Mouse (Mus musculus) CD4-positive, CD25-positive, alpha-beta regulatory T cell, adult 2 months (primary cell): Measurements from ENCODE around the gene Srp72.

Experiments
- DNase-seq: peaks from one replicate; pipeline ENCODE4 v3.0.0-alpha.2; 2012; ENCODE audit warnings: low read depth, low spot score

The Srp72 gene

DNA sequence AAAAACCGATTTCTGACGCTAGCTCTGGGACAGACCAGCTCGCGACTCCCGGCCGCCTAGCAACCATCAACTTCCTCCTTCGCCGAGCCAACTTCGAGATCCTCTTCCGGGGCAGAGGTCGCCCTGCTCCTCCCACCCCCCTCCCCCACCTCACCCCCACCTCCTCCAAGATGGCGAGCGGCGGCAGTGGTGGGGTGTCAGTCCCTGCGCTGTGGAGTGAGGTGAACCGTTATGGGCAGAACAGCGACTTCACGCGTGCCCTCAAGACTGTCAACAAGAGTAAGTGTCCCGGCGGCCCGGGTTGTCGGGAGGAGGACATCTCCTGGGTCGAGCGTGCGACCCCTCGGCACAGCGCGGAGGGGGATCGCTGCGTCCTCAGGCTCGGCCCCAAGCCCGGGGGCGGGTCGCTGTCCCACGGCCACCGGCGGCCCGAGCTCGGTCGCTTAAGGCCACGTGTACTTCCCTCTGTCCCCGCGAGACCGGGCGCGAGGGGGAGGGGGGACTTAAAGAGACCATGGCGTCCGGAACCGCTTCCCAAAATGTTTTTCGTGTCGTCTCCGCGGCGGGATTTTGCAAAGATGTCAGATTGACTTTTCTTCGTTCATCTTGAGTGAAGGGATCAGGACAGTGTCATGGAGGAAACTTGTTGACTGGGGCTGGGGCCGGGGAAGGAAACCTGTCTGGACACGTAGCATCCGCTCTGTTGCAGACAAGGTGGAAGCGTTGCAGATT lies at the start of gene Srp72:
TSS of gene Srp72 (plus strand) at position 130 of the 732 bp plus-strand sequence.
- DNase-seq, result peak; percentile 94

DNA sequence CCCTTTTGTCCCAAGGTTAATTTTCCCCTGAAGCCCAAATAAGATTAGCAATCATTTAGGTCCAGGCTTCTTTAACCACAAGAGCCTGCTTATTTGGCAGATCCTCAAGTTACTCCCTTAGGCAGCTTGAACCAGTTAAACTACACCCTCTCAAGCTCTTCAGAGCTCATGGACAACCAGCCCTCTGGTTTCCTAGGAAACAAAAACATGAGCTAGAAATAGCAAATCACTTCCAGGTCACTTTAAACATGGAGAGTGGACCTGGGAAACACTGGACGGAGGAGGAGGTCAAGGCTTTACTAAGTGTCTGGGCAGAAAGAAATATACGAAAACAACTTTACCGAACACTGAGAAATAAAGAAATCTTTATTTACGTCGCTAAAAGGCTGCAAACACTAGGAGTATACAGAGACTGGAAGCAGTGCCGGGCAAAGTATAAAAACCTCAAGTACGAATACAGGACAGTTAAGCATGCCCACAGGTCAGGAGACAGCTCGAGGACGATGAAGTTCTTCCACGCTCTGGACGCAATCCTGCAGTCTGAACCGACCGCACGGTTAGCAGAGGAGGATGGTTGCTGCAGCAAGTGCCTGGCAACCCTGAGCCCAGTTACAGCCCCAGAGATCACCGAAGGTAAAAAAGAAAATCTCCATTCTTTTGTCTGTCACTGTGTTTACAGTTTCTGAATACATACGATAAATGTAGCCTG lies 46.2 kb upstream of the Srp72 start:
- DNase-seq, result no peak

- no peak for DNase-seq
Observed at GRCm38 (mm10) chr5:76929180-76929877, 45.2 kb upstream of the Srp72 start.

DNA sequence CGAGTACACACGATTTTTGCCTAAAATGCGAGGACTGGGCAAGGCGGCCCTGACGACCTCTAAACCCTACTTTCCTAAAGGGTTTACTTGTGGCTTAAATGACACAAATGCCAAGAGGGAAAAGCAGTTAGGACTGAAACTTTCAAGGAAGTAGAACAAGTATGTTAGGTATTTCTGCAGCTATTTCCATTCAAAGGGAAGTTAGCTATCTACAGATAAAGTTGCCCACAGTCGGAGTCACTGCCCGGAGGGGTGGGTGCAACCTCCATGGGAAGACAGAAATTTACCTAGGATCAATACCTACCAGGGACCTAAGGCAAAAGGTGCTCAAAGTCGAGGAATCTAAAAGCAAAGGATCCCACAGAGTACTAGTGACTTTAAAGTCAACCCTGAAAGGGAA lies 34.8 kb upstream of the Srp72 start:
- no peak for DNase-seq

- no peak for DNase-seq
Observed at GRCm38 (mm10) chr5:76941975-76942374, 32.5 kb upstream of the Srp72 start.

- DNase-seq, result no peak
Observed at GRCm38 (mm10) chr5:76942505-76942904, 32.0 kb upstream of the Srp72 start.

GRCm38 (mm10) chr5:76944965-76945677 lies 29.4 kb upstream of the Srp72 start:
- no peak for DNase-seq

GRCm38 (mm10) chr5:76945678-76946033 lies 28.8 kb upstream of the Srp72 start:
- no peak for DNase-seq

GRCm38 (mm10) chr5:76947142-76947541 lies 27.3 kb upstream of the Srp72 start:
- no peak for DNase-seq

GRCm38 (mm10) chr5:76947758-76948157 lies 26.7 kb upstream of the Srp72 start:
- no peak for DNase-seq

GRCm38 (mm10) chr5:76950343-76951105 lies 24.0 kb upstream of the Srp72 start:
- no peak for DNase-seq

GRCm38 (mm10) chr5:76951106-76952027 lies 23.1 kb upstream of the Srp72 start, which contains the start of the genes Paics and Ppat:
Gene Paics (plus strand): TSS chr5:76951307.
Gene Ppat (minus strand): TSS chr5:76951578.
- DNase-seq, result peak; percentile 99

DNA sequence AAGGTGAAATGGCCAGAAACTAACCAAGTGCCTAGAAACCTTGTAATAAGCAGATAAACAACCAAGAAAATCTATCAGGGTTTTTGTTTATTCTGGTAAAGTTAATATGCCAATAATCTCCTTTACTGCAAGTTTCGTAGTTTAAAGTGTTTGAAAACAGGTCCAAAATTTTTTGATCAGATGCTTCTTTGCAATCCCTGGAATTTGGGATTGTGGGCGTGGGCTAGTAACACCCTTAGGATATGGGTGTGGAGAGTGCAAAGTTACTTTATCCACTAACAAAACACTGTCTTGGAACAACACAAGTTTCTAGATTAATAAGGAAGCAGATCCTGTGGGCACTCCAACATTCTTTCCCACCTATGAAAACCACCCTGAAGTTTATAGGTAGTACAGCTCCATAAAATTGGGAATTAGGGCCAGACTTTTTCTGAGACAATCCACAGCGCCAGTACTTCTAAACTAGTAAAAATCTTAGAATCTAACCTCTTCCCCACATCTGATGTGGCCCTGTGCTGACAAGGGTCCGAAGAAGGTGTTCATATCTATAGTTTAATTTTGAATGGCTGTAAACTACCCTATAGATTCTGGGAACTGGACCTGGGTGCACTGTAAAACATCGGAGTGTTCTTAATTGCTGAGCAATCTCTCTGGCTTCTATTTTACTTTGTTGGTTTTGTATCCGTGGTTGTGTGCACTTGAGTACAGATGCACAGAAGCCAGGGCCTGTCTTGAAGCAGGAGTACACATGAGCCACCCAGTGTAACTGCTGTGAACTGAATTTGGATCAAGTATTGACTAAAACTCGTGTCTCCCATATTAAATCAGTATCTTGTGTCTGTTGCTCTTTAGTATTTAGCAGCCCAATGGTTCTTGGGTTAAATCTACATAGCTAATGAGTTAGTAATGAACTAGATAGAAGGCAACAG lies 22.1 kb upstream of the Srp72 start:
- DNase-seq, result no peak

- DNase-seq, result no peak
Observed at GRCm38 (mm10) chr5:76953794-76954193, 20.7 kb upstream of the Srp72 start.

- DNase-seq, result no peak
Observed at GRCm38 (mm10) chr5:76954271-76954900, 20.1 kb upstream of the Srp72 start.

DNA sequence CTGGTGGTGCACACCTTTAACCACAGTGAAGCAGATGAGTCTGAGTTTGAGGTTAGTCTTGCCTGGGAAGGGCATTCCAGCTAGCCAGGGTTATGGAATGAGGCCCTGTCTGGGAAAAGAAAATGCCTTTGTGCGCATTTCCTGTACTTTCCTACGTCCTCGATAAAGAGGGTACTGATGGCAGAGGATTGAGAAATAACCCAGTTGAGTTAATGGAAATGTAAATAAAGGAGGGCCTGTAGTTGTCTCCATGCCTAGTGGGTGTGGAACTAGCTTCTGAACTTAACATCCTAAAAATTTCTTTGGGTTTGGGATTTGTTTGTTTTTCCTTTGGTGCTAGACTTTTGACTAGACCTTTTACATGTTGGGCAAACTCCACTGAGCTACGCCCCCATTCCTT lies 19.0 kb upstream of the Srp72 start:
- no peak for DNase-seq

DNA sequence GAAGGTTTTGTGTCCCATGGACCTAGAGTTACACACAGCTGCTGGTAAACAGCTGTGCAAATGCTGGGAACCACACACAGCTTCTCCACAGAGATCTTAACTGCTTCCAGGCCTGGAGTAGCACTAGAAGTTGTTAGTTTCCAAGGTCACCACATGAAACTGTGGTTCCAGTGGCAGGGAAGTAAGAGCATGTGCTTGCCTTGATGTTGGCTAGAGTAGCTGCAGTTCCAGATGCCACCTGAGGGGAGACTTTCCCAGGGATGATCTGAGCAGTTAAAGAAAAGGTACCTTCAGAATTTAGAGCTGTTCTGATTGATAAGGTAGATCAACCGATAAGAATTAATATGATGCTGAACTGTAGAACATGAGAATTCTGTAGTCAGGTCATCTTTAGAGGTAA lies 16.5 kb upstream of the Srp72 start:
- DNase-seq, result peak; percentile 36

- no peak for DNase-seq
Observed at GRCm38 (mm10) chr5:76959587-76959986, 14.9 kb upstream of the Srp72 start.
